Mouse (Mus musculus): ENCODE results near the gene Timp3.
A peak's percentile ranks its signal among the peaks of the same experiment; 100 is the strongest.

Gene Timp3

DNA sequence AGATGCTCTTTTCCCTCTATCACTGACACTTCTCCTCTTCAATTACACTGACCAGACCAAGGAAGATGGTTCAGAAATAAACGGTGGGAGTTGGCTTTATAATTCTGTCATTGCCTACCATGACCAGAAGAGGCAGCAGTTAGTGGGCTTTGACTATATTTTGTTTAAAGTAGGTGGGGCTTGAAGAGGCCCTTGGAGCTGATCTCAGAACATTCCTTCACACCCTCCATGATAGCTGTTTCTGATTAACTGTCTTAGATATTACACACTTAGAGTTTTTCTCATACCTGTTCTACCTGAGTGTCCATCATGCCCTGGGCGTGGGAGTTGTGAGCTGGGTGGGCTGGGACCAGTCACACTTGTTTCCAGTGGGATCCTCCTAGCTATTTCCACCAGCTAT is 28.5 kb downstream of the Timp3 start:
- peak; percentile 49 for DNase-seq (ENCODE audit: low spot score)

GRCm38 (mm10) chr10:86329241-86329882 is 29.2 kb downstream of the Timp3 start:
- DNase-seq (ENCODE audit: low spot score): no peak

DNA sequence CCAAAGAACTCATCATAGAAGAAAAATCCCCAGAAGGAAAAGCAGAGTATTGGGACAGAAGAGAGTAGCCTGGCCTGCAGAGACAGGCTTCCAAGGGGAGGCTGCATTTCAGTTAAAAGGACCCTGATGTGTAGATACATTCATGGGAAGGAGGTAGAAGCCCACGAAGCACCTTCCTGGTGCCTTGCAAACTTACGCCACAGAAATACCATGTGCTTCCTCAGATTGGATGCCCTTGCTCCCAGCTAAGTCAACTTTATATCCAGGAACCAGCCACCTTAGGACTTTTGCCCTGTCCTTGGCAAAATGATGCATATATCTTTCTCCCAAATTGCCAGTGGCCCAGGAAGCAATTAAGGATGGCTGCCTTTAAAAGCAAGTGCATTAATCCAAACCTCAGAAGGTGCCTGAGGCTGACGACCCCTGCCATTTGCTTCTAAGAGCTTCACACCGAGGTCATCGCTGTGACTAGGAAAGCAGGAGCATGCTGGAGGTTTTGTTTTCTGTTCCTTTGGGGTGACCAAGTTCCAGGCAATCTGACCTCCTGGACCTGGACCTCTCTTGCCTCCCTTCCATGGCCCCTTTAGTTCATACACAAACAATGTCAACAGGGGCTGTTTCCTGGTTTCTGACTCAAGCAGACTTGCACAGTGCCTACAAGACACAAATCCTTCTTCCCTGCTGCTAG is 31.0 kb downstream of the Timp3 start:
- no peak for DNase-seq (ENCODE audit: low spot score)

- no peak for DNase-seq (ENCODE audit: low spot score)
These were observed 31.6 kb downstream of the Timp3 start for GRCm38 (mm10) chr10:86331681-86332281.

- DNase-seq (ENCODE audit: low spot score): no peak
These were observed 32.8 kb downstream of the Timp3 start for GRCm38 (mm10) chr10:86332942-86333341.

DNA sequence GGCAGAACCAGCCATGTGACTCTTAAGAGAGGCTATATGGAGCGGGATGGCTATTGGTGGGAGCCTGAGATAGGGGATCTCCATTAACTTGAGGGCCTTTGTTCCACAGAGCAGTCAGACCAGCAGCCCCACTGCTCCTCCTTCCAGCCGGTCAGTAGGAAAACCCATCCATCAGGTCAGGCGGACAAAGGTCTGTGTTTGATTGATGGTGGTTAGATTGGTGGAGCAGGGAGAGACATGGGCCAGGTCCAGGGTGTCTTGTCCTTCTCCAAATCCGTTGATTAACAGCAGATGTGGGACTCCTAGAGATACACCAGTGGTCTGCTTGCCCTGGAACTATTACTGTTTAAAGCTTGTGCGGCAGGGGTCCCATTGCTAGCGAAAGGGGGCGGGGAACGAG is 34.4 kb downstream of the Timp3 start:
- DNase-seq (ENCODE audit: low spot score): no peak

GRCm38 (mm10) chr10:86336506-86336905 is 36.3 kb downstream of the Timp3 start:
- DNase-seq (ENCODE audit: low spot score): no peak

DNA sequence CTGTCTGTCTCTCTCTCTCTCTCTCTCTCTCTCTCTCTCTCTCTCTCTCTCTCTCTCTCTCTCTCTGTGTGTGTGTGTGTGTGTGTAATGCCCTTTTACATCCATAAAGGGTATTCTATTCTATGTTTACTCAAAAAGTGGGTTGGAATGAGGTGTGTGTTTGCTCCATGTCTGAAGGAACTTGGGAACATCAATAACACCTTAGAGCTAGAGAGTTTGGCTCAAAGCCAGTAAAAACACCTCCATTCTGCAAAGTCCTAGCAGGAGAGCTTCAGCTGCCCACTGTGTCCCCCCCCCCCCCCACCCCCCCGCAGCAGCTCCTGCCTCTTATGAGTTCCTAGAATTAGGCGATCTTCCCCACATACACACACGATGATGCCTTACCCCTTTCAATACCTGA is 37.1 kb downstream of the Timp3 start:
- no peak for DNase-seq (ENCODE audit: low spot score)

DNA sequence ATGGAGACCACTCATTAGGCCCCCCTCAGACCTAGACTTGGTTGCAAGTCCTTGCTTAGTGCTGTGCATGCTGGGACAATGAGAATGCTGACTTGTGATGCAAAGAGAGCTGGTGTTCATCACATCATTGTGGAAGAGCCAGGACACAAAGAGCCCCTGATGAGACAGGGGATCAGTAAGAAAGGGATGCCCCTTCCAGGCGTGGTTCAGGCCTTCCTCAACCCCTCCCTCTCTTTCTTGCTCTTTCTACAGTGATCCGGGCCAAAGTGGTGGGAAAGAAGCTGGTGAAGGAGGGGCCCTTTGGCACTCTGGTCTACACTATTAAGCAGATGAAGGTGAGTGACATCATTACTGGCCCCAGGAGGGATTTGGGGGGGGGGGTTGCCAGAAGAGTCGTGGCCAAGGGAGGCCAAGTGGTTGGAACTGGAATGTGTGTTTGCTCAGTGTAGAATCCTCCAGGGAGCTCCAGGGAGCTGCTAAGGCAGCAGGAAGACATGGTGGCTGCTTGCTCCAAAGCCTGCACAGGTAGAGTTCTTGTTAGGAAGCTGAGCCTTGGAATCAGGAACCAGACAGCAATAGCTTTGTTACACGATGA is 38.0 kb downstream of the Timp3 start:
- DNase-seq (ENCODE audit: low spot score): no peak

- no peak for DNase-seq (ENCODE audit: low spot score)
These were observed 38.9 kb downstream of the Timp3 start for GRCm38 (mm10) chr10:86339121-86339520.

- peak; percentile 95 for DNase-seq (ENCODE audit: low spot score)
These were observed 39.6 kb downstream of the Timp3 start for GRCm38 (mm10) chr10:86339649-86340379.

GRCm38 (mm10) chr10:86340421-86340820 is 40.2 kb downstream of the Timp3 start:
- no peak for DNase-seq (ENCODE audit: low spot score)

DNA sequence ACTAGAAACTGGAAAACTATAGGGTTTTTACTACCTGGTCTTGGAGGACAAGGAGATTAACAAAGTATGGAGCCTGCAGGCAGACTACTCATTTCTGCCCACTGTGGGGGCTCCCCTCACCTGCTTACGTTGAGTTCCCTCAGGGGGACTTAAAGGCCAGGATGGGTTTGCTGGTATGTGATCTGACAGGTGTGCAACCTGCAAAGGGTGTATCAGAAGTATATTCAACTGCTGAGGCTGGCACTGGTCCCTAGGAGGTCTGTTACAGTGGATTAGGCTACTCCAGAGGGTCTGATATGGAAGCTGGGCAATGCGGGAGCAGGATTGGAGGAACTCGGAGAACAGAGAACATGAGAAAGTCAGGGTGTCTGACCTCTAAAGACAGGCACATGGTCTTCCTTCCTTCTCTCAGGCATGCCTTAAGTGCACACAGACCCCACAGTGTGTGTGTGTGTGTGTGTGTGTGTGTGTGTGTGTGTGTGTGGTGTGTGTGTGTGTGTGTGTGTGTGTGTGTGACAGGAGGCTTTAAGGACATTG is 40.9 kb downstream of the Timp3 start:
- DNase-seq (ENCODE audit: low spot score): no peak

DNA sequence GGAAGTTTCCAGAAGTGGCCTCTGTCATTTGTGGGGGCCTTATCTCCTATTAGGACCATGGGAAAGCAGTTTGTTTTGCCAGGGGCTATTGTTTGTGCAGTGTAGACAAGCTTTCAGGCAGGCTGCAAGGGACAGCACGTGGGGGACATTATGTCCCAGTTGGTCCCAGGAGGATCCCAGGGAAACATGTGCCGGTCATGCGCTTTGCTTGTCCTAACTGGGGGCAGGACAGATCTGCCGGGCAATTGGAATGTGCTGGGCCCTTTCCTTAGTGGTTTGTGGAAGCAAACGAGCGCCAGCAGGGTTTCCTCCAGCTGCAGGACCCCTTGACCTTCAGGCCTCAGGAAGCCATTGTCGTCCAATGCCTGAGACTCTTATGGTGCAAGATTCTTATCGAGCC is 41.4 kb downstream of the Timp3 start:
- DNase-seq (ENCODE audit: low spot score): peak; percentile 79

GRCm38 (mm10) chr10:86342151-86342550 is 42.0 kb downstream of the Timp3 start:
- no peak for DNase-seq (ENCODE audit: low spot score)

DNA sequence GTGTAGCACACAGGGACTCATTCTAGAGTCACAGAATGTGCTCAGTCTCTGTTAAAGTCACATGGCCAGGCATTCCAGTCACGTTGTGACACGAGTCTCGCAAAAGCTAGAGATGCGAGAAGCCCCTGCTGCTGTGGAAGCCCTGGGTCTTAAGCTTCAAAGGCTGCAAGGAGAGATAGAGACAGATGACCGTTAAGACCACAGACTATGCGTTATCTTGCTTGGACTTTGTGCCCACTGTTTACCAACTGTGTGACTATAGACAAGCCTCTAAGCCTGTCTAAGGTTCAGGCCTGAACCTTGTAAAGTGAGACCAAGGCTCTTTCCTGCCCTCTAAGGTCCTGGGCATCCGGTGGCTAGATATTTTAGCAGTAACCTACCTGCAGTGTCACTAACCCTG is 42.5 kb downstream of the Timp3 start:
- no peak for DNase-seq (ENCODE audit: low spot score)

DNA sequence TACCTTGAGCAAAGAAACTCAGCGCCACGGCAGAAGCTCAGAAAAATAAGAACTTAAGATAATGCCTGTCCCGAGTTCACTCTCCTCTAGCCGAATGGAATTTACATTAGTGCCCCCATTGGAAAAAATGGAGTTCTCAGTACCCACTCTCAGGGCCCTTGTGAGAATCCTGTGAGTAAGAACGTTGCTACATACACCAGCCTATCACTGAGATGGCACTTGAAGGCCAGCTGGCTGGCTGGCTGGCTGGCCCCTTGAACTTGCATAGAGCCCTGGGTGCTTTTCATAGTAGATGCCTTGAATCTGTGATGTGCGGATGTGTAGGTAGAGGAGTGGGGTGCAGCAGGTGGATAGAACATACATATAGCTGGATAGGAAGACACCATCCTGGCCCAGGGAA is 43.2 kb downstream of the Timp3 start:
- DNase-seq (ENCODE audit: low spot score): no peak

DNA sequence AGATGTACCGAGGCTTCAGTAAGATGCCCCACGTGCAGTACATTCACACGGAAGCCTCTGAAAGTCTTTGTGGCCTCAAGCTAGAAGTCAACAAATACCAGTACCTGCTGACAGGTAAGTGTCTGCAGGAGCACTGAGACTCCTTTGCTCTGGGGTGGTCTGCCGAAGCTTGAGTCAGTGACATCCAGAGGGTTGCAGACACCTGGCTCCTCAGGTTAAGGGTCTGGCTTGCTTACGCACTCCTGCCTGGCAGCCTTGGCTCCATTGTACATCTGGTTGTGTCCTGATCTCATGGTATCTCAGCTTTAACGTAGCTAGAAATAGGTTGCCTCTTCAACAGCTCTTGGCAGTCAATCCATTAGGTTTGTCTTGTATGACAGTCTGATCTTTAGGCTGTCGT is 43.8 kb downstream of the Timp3 start:
- DNase-seq (ENCODE audit: low spot score): no peak

DNA sequence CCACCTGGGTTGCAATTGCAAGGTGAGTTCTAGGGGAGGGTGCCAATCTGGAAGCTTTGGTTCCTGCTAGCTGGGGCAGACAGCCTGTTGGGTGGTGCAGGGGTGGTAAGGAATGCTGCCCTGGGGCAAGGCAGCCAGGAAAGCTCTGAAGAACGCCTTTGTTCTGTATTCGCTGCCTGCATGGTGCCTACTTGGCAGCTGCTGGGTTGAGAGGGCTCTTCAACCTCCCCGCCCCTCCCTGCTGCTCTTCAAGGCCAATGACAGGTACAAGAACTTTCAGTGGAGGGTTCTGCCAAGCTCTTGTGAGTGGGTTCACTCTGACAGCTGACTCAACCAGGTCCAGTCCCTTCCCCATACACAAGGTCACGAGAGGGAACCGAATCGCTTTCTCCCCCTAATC is 44.5 kb downstream of the Timp3 start:
- peak; percentile 72 for DNase-seq (ENCODE audit: low spot score)

GRCm38 (mm10) chr10:86345645-86346044 is 45.5 kb downstream of the Timp3 start:
- DNase-seq (ENCODE audit: low spot score): no peak

DNA sequence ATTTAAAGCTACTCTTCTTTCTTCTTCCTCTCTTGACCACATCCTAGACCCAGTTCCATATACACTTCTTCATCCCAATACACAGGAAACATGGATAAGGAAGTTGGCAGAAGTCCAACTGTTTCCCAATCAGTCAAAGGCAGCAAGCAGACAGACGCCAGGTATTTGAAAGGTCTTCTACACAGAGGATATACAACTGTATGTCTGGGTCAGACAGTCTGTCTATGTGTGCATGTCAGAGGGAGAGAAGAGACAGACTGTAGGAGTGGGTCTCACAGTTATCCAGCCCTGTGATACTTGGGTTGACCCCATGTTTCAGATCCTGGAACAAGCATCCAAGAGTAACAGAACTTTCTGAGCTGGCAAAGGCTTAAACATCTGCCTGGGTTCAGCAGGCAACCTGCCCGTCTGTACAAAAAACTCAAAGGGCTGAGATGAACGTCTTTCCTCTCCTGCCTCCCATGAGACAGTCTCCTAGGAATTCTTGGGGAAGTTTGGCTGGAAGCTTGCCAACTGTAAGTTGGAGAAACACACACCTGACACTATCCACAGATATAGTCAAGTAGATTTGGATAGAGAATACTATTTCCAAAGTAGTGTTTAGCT is 46.2 kb downstream of the Timp3 start:
- peak; percentile 70 for DNase-seq (ENCODE audit: low spot score)

- no peak for DNase-seq (ENCODE audit: low spot score)
These were observed 51.1 kb downstream of the Timp3 start for GRCm38 (mm10) chr10:86351287-86351686.
